Mouse (Mus musculus): ENCODE data around the gene Rorb. TPM values are rescaled to one million over a fixed set of nuclear protein-coding genes. Genes with fewer than 3 reads are reported as not detected.

Gene Rorb
- total and polyA plus RNA-seq, 2 experiments from 2014 or later: 11.9 to 17.0 TPM

DNA sequence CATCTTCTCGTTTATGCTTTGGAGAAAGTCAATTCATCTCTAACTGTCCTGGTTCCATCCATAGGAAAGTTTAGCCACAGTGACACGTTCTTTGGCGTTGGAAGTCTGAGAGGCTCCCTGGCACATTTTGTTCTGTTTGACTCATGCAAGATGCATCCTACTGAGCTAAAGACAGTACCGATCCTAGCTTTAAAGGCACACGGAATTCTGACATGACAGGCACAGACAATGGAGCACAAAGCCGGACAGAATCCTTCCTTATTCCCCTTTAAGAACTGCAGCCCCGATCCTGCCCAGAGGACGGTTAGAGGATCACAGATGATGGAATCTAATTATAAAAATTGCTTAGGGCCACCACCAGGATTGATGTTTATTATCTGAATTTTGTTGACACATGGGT lies 141.6 kb downstream of the Rorb start:
- no peak overlapping the region for H3K9ac ChIP-seq
- WGBS: 32% methylated on average over 8 of the region's 8 CpGs
- no peaks in the 10 kb centered on the region for H3K9me3 ChIP-seq (ENCODE audit: low read length)
- no peak; the same call in 1 of the 2 replicates for ATAC-seq
- no peak overlapping the region for H3K4me3 ChIP-seq (ENCODE audit: low read depth, low read length)
- DNase-seq: no peak
- H3K4me2 ChIP-seq (ENCODE audit: low read depth): no peak overlapping the region
- no peaks in the 10 kb centered on the region for H3K4me1 ChIP-seq (ENCODE audit: insufficient read depth)
- TF ChIP-seq CTCF (IDR thresholded peaks at IDR 0.05; ENCODE audit: low read depth): no peak
- no peak overlapping the region for H3K27ac ChIP-seq (ENCODE audit: low read depth, low read length)
- H3K36me3 ChIP-seq (ENCODE audit: insufficient read depth): no peaks in the 10 kb centered on the region
- no peaks in the 10 kb centered on the region for H3K27me3 ChIP-seq (ENCODE audit: insufficient read depth, low read length)

DNA sequence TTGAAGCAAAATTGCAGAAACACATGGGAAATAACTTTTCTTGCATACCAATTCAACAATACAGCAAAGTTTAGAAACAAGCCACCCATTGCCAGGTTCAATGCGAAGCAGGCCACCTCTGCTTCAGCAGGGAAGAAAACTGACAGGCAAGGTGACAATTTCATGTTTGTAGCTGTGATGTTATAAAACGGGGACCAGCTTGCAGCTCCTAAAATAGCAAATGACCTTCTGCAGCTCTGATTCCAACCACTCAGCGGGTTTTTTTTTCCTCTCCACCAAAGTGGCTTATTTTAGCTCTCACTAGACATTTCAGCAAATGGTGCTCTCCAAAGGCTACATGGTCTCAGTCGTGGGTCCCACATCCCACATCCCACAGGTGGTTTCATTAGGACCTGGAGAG lies 143.7 kb downstream of the Rorb start:
- Histone ChIP-seq H3K4me2 (ENCODE audit: low read depth) (no peak overlapping the region), H3K27ac (ENCODE audit: low read depth, low read length) (no peak overlapping the region), H3K36me3 (ENCODE audit: insufficient read depth) (no peaks in the 10 kb centered on the region), H3K4me1 (ENCODE audit: insufficient read depth) (no peaks in the 10 kb centered on the region), H3K27me3 (ENCODE audit: insufficient read depth, low read length) (no peaks in the 10 kb centered on the region), H3K4me3 (ENCODE audit: low read depth, low read length) (no peak overlapping the region), H3K9me3 (ENCODE audit: low read length) (no peaks in the 10 kb centered on the region), H3K9ac (no peak overlapping the region)
- DNase-seq: no peak
- no peak for ATAC-seq
- no peak for TF ChIP-seq CTCF (IDR thresholded peaks at IDR 0.05; ENCODE audit: low read depth)
- 74% methylated on average over 4 of the region's 4 CpGs for WGBS

DNA sequence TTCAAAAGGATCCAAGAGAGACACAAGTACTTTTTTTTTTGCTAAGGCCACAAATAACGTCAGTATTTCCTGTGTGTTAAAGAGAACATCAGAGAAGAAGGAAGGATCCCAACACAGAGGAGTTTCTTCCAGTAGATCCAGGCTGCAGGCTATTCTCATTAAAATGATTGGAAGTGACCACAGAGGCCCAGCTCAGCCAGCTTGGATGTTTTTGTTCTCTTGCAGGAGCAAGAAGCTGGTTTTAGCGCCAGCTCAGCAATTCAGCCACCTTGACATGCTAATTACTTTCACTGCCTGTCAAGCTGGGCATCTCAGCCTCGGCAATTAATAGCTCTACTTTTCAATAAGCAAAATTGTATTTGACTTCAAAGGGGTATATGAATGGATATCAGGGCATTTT lies 151.1 kb downstream of the Rorb start:
- Histone ChIP-seq H3K36me3 (ENCODE audit: insufficient read depth) (no peaks in the 10 kb centered on the region), H3K4me2 (ENCODE audit: low read depth) (no peak overlapping the region), H3K4me1 (ENCODE audit: insufficient read depth) (no peaks in the 10 kb centered on the region), H3K27me3 (ENCODE audit: insufficient read depth, low read length) (no peaks in the 10 kb centered on the region), H3K9me3 (ENCODE audit: low read length) (no peaks in the 10 kb centered on the region), H3K4me3 (ENCODE audit: low read depth, low read length) (no peak overlapping the region), H3K9ac (no peak overlapping the region), H3K27ac (ENCODE audit: low read depth, low read length) (no peak overlapping the region)
- 9% methylated on average over 3 of the region's 3 CpGs for WGBS
- ATAC-seq (no peak), DNase-seq (peak; percentile 11)
- TF ChIP-seq CTCF (IDR thresholded peaks at IDR 0.05; ENCODE audit: low read depth): no peak

DNA sequence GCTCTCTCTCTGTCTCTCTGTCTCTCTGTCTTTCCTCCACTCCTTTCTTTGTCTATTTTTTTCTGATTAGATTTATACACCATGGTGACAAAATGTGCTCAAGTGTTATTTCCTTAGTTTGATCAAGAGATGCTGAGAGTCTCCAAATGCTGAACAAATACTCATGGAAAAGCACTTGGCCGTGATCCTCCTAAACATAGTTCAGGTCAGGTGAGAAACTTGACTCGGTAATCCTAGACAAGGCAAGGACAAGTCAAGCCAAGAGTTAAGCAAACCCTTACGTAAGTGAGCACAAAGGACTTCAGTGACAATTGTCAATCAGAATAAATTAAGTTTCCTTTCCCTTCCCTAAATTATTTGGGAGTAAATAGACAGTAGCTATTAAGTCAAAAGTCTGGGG lies 158.2 kb downstream of the Rorb start:
- ATAC-seq (no peak), DNase-seq (no peak)
- H3K4me2 ChIP-seq (ENCODE audit: low read depth): no peak overlapping the region
- no peak overlapping the region for H3K27ac ChIP-seq (ENCODE audit: low read depth, low read length)
- no peaks in the 10 kb centered on the region for H3K4me1 ChIP-seq (ENCODE audit: insufficient read depth)
- no peaks in the 10 kb centered on the region for H3K9me3 ChIP-seq (ENCODE audit: low read length)
- no peak overlapping the region for H3K9ac ChIP-seq
- H3K36me3 ChIP-seq (ENCODE audit: insufficient read depth): 0 out of 2 replicates have a peak, but pooled peaks cover 9% of the 10 kb centered on the region
- H3K27me3 ChIP-seq (ENCODE audit: insufficient read depth, low read length): no peaks in the 10 kb centered on the region
- TF ChIP-seq CTCF (IDR thresholded peaks at IDR 0.05; ENCODE audit: low read depth): no peak
- WGBS: 86% methylated on average over 3 of the region's 3 CpGs
- H3K4me3 ChIP-seq (ENCODE audit: low read depth, low read length): no peak overlapping the region

DNA sequence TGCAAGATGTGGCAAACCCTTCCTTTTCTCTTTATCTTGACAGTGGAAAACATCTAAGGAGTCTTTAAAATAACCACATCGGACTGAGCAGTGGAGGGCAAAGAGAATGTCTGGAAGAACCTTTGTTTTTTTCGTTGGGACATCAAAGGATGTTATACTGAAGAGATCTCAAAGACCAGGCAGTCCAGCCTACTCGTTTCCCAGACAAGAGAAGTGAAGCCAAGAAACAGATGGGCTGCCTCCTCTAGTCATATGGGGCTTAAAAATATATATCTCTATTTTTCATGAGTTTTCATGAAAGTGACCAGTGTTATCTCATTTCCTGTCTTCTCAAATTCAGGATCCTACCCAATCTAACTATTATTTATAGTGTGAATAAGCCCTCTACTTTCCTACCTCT lies 163.8 kb downstream of the Rorb start:
- no peak overlapping the region for H3K4me3 ChIP-seq (ENCODE audit: low read depth, low read length)
- H3K27ac ChIP-seq (ENCODE audit: low read depth, low read length): no peak overlapping the region
- H3K36me3 ChIP-seq (ENCODE audit: insufficient read depth): 0 out of 2 replicates have a peak, but pooled peaks cover 9% of the 10 kb centered on the region
- H3K27me3 ChIP-seq (ENCODE audit: insufficient read depth, low read length): no peaks in the 10 kb centered on the region
- H3K9ac ChIP-seq: no peak overlapping the region
- no peak for TF ChIP-seq CTCF (IDR thresholded peaks at IDR 0.05; ENCODE audit: low read depth)
- H3K9me3 ChIP-seq (ENCODE audit: low read length): no peaks in the 10 kb centered on the region
- no peak overlapping the region for H3K4me2 ChIP-seq (ENCODE audit: low read depth)
- no peak for ATAC-seq
- WGBS: 80% methylated on average over 3 of the region's 3 CpGs
- no peak for DNase-seq
- H3K4me1 ChIP-seq (ENCODE audit: insufficient read depth): no peaks in the 10 kb centered on the region

DNA sequence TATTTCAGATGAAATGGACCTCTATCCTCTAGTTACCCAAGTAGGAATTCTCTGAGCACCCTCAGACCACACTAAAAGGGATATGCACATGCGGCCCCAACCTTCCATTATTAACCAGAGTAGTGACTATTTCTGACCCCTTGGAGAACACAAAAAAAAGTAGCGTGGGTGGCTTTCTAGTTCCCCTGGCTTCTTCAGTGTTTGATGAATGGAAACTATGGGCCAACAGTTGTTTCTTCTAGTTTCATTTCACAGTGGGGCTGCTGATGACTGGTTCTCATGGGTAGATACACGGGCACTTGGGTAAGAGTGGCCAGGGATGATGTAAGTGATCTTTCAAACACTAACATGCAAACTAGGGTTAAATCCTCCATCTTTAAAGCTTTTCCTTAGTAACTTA lies 165.7 kb downstream of the Rorb start:
- H3K4me2 ChIP-seq (ENCODE audit: low read depth): no peak overlapping the region
- H3K4me1 ChIP-seq (ENCODE audit: insufficient read depth): no peaks in the 10 kb centered on the region
- no peak for ATAC-seq
- no peaks in the 10 kb centered on the region for H3K36me3 ChIP-seq (ENCODE audit: insufficient read depth)
- H3K9ac ChIP-seq: no peak overlapping the region
- no peaks in the 10 kb centered on the region for H3K27me3 ChIP-seq (ENCODE audit: insufficient read depth, low read length)
- no peak overlapping the region for H3K4me3 ChIP-seq (ENCODE audit: low read depth, low read length)
- DNase-seq: no peak
- H3K27ac ChIP-seq (ENCODE audit: low read depth, low read length): no peak overlapping the region
- 89% methylated on average over 3 of the region's 3 CpGs for WGBS
- H3K9me3 ChIP-seq (ENCODE audit: low read length): no peaks in the 10 kb centered on the region
- no peak for TF ChIP-seq CTCF (IDR thresholded peaks at IDR 0.05; ENCODE audit: low read depth)

DNA sequence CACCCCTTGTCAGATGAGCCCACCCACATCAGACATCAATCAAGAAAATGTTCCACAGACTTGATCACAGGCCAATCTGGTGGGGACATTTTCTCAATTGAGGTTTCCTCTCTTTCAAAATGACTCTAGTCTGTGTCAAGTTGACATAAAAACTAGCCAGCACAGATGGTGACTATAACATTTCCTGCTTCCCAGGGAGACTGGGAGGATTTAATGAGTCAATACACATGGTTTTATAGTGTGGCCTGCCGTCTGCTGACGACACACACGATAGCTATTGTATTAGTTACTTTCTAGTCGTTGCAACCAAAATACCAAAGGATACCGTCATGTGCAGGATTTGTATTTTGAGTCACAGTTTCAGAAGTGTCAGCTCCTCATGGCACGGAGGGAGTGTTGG lies 169.6 kb downstream of the Rorb start:
- Histone ChIP-seq H3K4me2 (ENCODE audit: low read depth) (no peak overlapping the region), H3K4me1 (ENCODE audit: insufficient read depth) (no peaks in the 10 kb centered on the region), H3K36me3 (ENCODE audit: insufficient read depth) (no peaks in the 10 kb centered on the region), H3K9ac (no peak overlapping the region), H3K27ac (ENCODE audit: low read depth, low read length) (no peak overlapping the region), H3K27me3 (ENCODE audit: insufficient read depth, low read length) (no peaks in the 10 kb centered on the region), H3K9me3 (ENCODE audit: low read length) (no peaks in the 10 kb centered on the region), H3K4me3 (ENCODE audit: low read depth, low read length) (no peak overlapping the region)
- WGBS: 77% methylated on average over 6 of the region's 6 CpGs
- no peak for DNase-seq
- TF ChIP-seq CTCF (IDR thresholded peaks at IDR 0.05; ENCODE audit: low read depth): no peak
- no peak for ATAC-seq
